Mouse (Mus musculus) stomach, postnatal 0 days (tissue): ENCODE measurements around the gene Ncaph2.

Source experiments
- CTCF ChIP-seq: IDR thresholded peaks from 2 replicates; pipeline ENCODE4 v1.5.1; 2016; ENCODE audit warnings: antibody characterized with exemption, low read depth, mild to moderate bottlenecking, moderate library complexity
- EP300 ChIP-seq: optimal IDR thresholded peaks from 2 replicates; pipeline ENCODE3; 2016; ENCODE audit warnings: antibody characterized with exemption

GRCm38 (mm10) chr15:89376957-89377356 lies 21.4 kb downstream of the Ncaph2 start, which contains the start of gene Tymp:
- TF ChIP-seq CTCF = no peak
- no peak for TF ChIP-seq EP300
